Mouse (Mus musculus) gastrocnemius, postnatal 14 days (tissue): ENCODE measurements around the gene Abraxas2. TPM values are rescaled to one million over a fixed set of nuclear protein-coding genes. Genes with fewer than 3 reads are reported as not detected.
A peak's percentile ranks its signal among the peaks of the same experiment; 100 is the strongest.

Experiments
- DNase-seq: peaks from one replicate; pipeline ENCODE4 v3.0.0; 2021; ENCODE audit warnings: mixed read lengths
- intact Hi-C: fragments of 180-260 bp; cut with DNase I; formaldehyde crosslinking; loops from one replicate; pipeline ENCODE4 v1.15.1; 2025; ENCODE audit warnings: low total_unique reads
- long read RNA-seq, 2 experiments: library from polyadenylated mRNA; stranded (forward); transcript quantifications; one replicate each; pipeline ENCODE4 v2.0.0; 2021
- total RNA-seq, 2 experiments: library from RNA; stranded (reverse); gene quantifications; 2 replicates each; pipeline ENCODE4 v1.2.3; 2021

Gene Abraxas2
- 10 to 100 TPM; 18.3 to 20.2 TPM for total RNA-seq
- long read RNA-seq, experiment 1, transcript Abraxas2-201 (9 exons, 2,892 nt), result major isoform, 20 of 23 reads
- long read RNA-seq, experiment 1, partial matches to known transcripts, result 1 of 23 reads
- long read RNA-seq, experiment 1, other reads (novel, unspliced or antisense), result 2 of 23 reads
- long read RNA-seq, experiment 2, transcript Abraxas2-201 (9 exons, 2,892 nt), result major isoform, 15 of 19 reads
- long read RNA-seq, experiment 2, partial matches to known transcripts, result 1 of 19 reads
- long read RNA-seq, experiment 2, other reads (novel, unspliced or antisense), result 0 of 19 reads

DNA sequence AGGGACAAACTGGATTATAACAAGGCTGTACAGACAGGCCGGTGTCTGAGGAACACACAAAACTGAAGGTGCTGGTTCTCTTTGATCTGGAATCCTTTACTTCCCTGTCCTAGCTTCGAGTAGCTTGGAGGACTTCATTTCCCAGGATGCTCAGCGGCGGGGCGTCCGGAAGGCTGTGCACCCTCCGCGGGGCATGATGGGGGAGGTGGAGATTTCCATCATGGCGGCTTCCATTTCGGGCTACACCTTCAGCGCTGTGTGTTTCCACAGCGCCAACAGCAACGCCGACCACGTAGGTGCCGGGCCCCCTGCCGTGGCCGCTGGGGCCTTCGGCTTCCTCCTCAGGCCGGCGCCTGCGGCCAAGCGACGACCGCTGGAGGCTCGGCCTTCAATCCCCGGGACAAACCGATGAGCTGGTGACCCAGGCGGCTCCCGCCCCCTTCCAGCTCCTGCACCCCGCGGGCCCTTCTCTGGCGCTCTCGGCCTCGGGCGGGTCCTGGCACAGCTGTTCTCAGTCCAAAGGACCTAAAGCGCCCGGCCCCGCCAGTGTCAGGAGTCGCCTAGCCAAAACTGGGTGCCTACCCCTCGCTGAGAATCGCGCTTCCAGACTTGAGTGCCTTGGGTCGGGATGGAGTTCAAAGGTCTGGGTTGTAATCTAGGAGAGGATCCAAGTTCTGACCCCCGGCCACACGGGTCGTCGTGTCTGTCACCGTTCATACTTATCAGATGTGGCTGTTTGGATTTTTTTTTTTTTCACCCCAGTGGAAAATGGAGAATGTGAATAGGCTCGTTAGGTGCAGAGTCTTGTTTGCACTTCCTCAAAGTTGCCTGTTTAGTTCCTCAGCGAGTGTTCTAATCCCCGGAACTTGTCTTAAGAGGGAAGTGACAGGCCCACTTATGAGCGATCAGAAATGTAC lies at the start of gene Abraxas2:
Gene Abraxas2, plus strand, starts transcription at position 184 of the 917 bp plus-strand sequence.
- intact Hi-C loops, result no loop called here
- DNase-seq, result peak; percentile 91

DNA sequence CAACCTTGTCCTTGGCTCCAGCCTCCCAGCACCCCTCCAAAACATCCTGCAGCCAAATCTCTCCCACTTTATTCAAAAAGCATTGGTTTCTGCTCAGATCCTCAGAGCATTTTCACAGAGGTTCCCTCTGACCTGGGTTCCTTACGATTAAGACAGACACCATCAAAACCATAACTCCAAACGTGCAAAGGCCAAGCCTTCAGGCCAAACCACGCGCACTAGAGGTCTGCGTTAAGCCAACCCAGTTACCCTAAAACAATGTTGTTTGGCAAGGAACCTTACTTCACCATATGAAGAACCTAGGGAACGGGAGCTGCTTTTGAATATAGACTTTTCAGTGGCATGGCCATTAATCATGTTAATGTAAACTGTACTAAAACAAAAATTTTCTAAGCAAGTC lies 49.3 kb upstream of the Abraxas2 start:
- intact Hi-C loops, result loop anchor here (5.0 to 10.0 kb wide), 2 partner anchors 72 to 195 kb away; no protein-coding TSS in a partner anchor

DNA sequence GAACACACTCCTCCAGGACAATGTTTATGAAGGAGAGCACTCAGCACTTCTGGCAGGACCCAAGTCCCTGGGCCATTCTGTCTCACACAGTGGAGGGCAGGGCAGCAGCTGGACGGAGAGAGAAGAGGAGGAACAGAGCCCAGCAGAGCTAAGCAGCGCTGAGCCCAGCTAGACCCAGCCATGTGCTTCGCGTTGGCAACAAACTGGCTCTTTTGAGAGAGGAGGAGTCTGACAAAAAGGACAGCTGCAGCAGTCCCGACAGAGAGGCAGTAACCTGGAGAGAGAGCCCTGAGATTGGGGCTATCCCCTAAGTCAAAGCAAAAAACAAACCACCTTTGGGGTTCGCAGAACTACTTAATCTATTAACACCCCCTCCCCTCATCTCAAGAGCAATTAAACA lies 48.7 kb upstream of the Abraxas2 start:
- peak; percentile 82 for DNase-seq
- intact Hi-C loops, result loop anchor here (5.0 to 10.0 kb wide), 2 partner anchors 73 to 194 kb away; no protein-coding TSS in a partner anchor

More for the DNA sequence above, 49.3 kb upstream of the Abraxas2 start:
- DNase-seq, result no peak

DNA sequence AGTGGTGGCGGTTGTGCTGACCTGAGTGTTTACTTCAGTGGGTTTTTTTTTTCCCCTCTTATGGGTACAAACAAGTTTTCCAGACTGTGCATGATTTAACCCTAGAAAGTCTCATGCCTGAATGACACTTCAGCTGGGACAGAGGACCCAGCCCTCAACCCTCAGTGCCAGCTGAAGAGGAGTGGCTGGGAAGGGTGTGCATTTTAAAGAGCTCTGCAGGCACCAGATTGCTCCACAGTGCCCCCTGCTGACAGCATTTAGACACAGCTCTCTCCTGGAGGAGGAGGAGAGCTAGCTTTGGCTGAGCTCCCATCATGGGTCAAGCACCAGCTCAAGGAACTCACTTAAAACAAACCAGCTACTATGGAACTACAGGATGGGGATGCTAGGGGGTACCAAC lies 48.1 kb upstream of the Abraxas2 start:
- intact Hi-C loops, result loop anchor here (5.0 to 10.0 kb wide), 2 partner anchors 74 to 194 kb away; no protein-coding TSS in a partner anchor
- peak; percentile 92 for DNase-seq

DNA sequence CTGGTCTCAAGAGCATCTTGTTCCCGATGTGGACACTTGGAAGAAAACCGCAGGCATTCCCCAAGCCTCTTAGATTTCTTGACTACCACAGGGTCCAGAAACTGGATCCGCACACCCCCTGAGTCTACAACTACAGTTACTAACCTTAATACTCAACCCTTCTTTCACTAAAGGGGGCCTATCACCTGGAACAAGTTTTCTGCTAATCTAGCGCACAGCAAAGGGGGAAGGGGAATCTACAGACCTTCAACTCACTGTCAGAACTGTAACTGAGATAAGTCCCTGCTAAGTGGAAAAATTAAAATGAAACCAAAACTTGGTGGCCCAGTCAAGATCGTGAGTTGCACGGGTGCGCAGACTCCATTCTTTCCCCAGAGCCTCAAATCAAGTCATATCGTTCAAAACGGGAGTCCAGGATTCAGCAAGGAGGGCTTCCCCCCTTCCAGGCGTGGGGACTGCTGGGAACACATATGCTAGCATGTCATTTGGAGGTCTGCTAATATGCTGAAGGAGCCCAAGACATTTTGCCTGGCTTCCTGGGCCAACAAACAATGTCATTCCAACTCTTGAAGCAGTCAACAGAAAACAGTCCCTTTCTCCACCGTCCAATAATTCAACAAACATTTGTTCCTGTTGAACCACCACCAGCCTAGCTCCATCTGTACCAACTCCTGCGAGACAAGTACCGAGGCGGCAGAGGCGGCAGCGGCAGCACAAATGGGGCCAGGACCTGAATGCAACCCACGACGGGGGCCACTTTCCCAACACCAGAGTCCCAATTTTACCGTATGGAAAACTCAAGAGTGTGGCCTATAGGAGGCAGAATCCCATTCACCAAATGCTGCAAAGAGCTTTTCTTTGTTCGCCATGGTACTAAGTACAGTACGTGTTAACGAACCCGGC lies 47.1 kb upstream of the Abraxas2 start:
- DNase-seq, result no peak
- intact Hi-C loops, result loop anchor here (5.0 to 10.0 kb wide), 2 partner anchors 75 to 193 kb away; no protein-coding TSS in a partner anchor

DNA sequence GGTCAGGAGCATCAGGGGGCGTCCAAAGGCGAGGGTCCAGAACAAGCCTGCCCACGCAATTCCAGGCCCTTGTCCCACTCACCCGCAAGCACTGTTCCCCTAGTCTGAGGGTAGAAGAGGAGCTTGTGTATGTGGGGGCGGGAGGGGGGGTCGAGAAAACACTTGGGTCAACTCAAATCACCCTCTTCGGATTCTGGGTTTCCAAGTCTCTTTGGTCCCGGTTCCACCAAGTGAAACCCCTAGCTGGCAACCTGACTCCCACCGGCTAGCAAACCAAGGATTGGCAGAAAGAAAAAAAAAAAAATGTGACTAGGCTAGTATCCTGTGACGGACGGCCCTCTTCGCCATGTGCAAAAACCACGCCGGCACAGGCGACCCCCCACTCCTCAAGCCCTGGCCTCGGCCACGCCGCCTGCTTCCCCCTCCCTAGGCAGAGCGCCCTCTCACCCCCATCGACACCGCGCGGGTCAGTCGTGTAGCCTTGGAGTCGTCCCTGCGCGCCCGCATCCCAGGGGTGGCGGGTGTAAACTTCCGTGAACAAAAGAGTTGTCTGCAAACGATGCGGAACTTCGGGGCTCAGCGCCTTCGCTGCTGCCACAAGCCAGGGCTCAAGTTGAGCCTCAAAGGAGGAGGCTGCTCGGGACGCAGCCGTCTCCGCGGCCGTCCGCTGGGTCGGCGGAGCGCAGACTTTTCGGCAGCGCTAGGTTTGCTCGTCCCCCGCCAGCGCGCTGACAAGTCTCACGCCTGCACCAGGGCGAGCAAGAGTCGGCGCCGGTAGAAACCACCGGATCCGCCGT lies 46.2 kb upstream of the Abraxas2 start:
- intact Hi-C loops, result loop anchor here (5.0 to 10.0 kb wide), 2 partner anchors 76 to 192 kb away; no protein-coding TSS in a partner anchor

DNA sequence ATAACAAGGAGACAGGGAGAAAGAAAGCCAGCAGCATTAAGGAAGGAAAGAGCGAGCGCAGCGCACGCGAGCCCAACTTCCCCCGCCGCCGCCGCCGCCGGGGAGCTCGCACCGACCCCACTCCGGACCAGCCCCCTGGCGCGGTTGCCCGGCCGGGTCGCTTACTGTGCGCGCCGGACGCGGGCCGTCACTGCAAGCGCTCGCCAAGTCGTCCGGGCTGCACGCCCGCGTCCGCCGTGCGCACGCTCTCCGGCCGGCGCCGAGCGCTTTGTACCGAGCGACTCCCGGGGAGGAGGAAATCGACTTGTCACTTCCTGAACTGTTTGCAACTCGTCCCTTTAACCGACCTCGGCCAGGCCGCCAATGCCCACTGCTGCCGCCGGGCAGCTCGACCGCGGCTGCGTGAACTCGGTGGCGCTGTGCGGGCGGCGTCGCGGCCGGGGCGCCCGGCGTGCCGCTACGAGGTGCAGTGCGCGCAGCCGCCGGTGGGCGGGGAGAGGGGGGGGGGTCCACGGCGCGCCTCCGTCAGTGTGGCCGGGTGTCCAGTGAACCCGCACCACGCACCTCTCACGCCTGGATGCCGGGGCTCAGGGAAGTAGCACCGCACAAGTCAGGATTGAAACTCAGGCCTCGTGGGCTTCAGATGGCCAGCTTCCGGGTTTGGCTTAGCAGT lies 45.5 kb upstream of the Abraxas2 start, which contains the start of gene Fam53b:
Gene Fam53b, minus strand, starts transcription at position 471 of the 673 bp plus-strand sequence.
- DNase-seq, result peak; percentile 76
- intact Hi-C loops, result loop anchor here (2.0 to 10.0 kb wide), 3 partner anchors 76 to 191 kb away; no protein-coding TSS in a partner anchor

More for the DNA sequence above, 46.2 kb upstream of the Abraxas2 start:
- peak; percentile 59 for DNase-seq

DNA sequence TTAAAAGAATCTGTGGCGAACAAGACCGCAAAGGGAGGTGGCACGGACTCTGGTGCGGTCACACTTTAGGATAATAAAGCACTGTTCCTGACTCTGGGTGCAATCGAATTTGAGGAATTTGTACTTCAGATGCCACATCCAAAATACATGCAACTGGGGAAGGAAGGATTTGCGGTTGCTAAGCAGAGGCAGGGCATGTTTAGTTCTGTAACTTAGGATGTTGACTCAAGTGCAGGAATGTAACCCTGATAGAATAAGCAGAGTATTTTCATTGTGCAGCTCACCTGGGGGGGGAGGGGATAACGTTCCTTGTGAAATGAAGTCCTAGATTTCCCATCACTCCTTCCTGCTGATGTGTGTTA lies 45.0 kb upstream of the Abraxas2 start:
- intact Hi-C loops, result loop anchor here (2.0 to 10.0 kb wide), 3 partner anchors 77 to 191 kb away; no protein-coding TSS in a partner anchor

DNA sequence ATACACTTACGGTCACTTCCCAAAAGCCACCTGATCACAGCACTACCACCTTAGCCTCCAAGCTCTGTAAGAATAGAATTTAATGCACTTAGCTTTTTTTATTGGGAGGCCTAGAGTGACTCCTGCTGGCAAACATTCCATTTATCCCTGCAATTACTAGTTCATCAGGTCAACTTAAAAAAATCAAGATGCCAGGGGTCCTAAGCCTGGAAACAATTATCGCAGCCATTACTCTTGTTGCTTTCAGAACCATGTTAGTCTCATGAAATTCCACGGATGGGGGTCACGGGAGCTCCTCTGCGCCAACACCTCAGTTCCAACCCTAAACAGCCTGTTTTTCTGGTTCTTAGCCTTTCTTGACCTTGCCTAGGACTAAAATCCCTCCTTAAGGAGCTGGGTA lies 43.9 kb upstream of the Abraxas2 start:
- intact Hi-C loops, result loop anchor here (2.0 to 10.0 kb wide), 2 partner anchors 158 to 190 kb away; no protein-coding TSS in a partner anchor
- no peak for DNase-seq

More for the DNA sequence above, 45.0 kb upstream of the Abraxas2 start:
- DNase-seq, result no peak

DNA sequence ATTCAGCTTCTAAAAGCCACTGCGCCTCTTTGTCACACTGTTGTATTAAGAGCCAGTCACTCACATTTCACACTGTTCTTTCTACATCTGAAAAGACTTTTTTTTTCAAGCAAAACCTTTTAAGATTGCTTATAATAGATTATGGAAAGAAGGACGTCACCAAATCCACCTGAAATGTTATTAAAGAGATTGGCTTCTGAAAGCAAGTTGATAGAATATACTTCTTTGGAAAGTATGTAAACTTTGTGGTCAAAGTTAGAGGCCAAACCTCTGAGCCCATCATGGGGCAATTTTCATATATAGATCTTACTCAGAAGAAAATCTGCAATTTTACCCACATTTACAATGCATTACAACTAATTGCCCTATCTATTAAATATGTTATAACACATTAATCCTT lies 42.5 kb upstream of the Abraxas2 start:
- intact Hi-C loops, result loop anchor here (10.0 kb wide), 1 partner anchor 188 kb away; no protein-coding TSS in a partner anchor
- no peak for DNase-seq

DNA sequence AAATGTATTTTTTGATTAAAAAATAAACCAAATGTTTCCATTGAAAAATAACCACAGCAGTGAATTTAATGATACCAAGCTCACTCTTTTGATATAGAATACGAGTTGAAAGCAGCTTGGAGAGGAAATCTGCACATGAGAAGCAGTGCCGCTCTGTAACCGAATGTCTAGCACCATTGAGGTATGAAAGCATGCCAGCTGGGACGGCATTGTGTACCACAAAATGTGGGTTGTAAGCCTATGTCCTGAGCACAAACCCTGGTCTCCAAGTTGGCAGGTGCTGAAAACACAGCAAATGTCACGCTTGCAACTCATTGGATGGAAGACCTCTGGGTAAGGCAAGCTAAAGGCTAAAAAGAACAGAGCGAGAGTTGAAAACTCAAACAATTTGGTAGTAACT lies 42.0 kb upstream of the Abraxas2 start:
- intact Hi-C loops, result loop anchor here (10.0 kb wide), 1 partner anchor 188 kb away; no protein-coding TSS in a partner anchor
- DNase-seq, result no peak

DNA sequence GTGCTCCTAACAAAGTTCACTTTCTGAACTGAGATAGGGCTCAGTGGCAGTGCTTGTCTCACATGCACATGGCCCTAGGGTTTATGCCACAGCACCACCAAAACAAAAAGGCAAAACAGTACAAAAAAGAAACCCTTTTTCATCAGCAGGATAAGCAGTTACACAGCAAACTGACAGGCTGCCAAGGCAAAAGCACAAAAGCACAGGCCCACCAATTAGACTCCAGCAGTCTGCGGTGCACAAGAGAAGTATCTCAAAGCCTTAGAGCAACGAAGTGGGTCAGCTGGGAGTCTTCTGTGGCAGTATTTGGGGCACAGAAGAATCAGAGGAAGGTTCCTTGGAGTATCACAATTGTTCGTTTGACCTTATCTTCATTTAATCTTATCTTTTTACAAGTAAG lies 38.3 kb upstream of the Abraxas2 start:
- intact Hi-C loops, result no loop called here
- no peak for DNase-seq

DNA sequence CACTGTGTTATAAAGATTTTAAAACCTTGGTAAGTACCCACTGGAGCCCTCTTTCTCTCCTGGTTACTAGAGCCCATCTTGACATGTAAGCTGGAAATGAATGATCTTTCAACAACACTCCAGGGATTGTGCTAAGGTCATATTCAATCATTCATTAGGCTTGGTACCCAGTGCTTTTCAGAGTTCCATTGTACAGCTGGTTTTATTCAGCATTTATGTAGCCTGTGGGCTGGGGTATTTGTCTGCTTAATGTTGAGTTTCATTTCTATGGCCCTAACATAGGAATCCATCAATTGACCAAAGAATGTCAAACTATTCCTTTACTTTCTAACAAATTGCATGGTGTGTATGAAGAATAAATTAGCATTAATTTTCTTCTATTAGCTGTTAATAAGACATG lies 35.2 kb upstream of the Abraxas2 start:
- DNase-seq, result no peak
- intact Hi-C loops, result no loop called here

DNA sequence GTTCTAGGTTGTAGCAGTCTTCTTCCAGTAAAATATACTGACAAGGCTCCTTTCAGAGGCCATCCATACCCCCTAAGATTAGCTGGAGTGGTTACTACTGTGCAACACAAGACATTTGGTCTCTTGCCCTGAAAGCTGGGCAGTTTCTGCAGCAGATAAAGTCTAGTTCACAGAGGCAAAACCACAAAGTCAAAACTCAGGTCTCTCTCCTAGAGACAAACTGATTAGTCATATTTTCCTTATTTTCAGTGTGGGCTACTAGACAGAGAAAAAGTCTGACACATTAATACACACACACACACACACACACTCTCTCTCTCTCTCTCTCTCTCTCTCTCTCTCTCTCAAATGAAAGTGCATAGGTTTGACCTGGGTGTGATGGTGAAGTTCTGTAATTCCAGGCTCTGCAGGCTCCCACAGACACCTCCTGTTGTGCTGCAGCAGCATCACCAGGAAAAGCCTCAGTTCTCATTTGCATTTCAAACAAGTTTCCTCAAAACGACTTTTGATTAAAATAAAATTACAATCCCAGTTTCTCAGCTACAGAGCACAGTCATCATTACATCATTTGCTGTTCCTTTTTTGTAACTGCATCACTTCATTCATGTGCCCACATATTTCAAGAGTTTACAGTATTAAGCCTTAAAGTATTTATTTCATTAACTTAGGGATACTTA lies 34.5 kb upstream of the Abraxas2 start:
- intact Hi-C loops, result no loop called here
- DNase-seq, result no peak

DNA sequence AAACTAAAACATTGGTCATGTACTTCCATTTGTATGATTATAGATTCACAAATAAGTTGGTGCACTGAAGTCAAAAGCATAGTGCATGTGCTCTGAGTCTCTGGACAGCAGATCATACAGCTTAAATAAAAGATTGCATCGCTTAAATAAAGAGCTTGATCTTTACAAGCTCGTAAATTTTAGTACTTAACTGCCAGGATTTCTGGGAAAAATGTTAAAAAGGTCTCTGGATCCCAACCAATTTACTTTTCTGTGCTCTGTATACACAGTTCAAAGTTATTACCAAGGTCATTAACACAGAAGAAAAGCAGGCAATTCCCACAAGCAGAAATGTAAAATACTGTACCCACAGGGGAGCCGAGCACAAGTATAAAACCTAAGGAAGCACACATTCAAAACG lies 28.1 kb upstream of the Abraxas2 start:
- intact Hi-C loops, result no loop called here
- DNase-seq, result no peak

DNA sequence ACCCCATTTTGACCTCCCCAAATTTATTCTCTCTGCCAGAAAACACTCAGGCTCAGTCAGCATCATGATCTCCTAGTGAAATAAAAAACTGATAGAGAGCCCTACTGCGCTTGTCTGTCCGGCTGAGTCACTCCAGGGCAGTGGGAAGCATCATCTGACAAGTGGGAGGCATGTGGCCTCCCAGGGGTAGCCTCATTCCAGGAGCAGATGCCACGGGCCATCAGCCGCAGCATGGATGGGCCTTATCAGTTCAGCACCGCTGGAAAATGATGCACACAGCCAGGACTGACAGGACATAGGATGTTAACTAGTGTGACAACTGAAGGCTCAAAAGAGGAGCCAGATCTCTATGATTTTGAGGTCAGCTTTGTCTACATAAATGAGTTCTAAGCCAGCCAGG lies 17.7 kb upstream of the Abraxas2 start:
- no peak for DNase-seq
- intact Hi-C loops, result no loop called here

DNA sequence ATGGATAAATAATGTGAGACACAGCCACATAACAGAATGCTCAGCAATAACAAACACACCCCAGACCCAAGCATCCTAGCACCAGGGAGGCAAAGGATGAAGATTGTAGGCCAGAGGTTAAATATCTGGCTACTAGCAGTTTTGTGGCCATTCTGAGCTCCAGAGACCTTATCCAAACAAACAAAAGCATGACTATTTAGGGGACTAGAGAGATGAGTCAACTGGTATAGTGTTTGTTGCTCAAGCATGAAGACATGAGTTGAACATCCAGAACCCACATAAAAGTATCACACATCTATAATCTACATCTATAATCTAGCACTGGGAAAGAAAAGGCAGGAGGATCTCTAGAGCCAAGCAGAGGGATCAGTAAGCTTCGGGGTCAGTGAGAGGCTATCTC lies 16.6 kb upstream of the Abraxas2 start:
- intact Hi-C loops, result no loop called here
- DNase-seq, result no peak
